Mouse (Mus musculus) hindbrain, embryonic 10.5 days (tissue): Measurements from ENCODE around the gene Comp. TPM values are rescaled to one million over a fixed set of nuclear protein-coding genes. Genes with fewer than 3 reads are reported as not detected.

ENCODE experiments used
- polyA plus RNA-seq: library from polyadenylated mRNA; unstranded; fragments of >200 nt; fragmentation: Nextera tagmentation; extraction: Ambion mirVana; gene quantifications from 2 replicates; pipeline ENCODE4 v1.2.1, GENCODE M21; 2016

Gene Comp
- polyA plus RNA-seq, 1 experiment from 2014 or later, result 0.38 TPM

Other genes with a start within 250 kb of the Comp start
- 37.0 and 38.0 TPM in 2 replicates for gene Nr2c2ap, start 242.2 kb upstream of the Comp start, polyA plus RNA-seq
- 19.5 and 20.6 TPM in 2 replicates for gene Rfxank, start 234.4 kb upstream of the Comp start, polyA plus RNA-seq
- gene Borcs8, start 234.1 kb upstream of the Comp start, polyA plus RNA-seq, result 46.9 and 48.3 TPM in 2 replicates
- 0.58 and 0.76 TPM in 2 replicates for gene Mef2b, start 233.8 kb upstream of the Comp start, polyA plus RNA-seq
- 56.2 and 64.9 TPM in 2 replicates for gene Tmem161a, start 201.2 kb upstream of the Comp start, polyA plus RNA-seq
- gene Slc25a42, start 161.3 kb upstream of the Comp start, polyA plus RNA-seq, result 2.6 and 3.5 TPM in 2 replicates
- 56.1 and 58.2 TPM in 2 replicates for gene Sugp2, start 139.3 kb upstream of the Comp start, polyA plus RNA-seq
- 39.7 and 40.9 TPM in 2 replicates for gene Armc6, start 139.1 kb upstream of the Comp start, polyA plus RNA-seq
- 107 and 108 TPM in 2 replicates for gene Homer3, start 90.7 kb upstream of the Comp start, polyA plus RNA-seq
- 54.4 and 54.8 TPM in 2 replicates for gene Ddx49, start 71.1 kb upstream of the Comp start, polyA plus RNA-seq
- gene Cope, start 71.0 kb upstream of the Comp start, polyA plus RNA-seq, result 324 and 329 TPM in 2 replicates
- gene Cers1, start 57.8 kb upstream of the Comp start, polyA plus RNA-seq, result 3.0 and 7.3 TPM in 2 replicates
- gene Gdf1, start 43.7 kb upstream of the Comp start, polyA plus RNA-seq, result 2.9 and 4.3 TPM in 2 replicates
- 19.0 and 25.0 TPM in 2 replicates for gene Upf1, start 20.3 kb upstream of the Comp start, polyA plus RNA-seq
- gene Crtc1, start 66.0 kb downstream of the Comp start, polyA plus RNA-seq, result 14.8 and 16.7 TPM in 2 replicates
- 18.5 and 19.1 TPM in 2 replicates for gene Klhl26, start 103.4 kb downstream of the Comp start, polyA plus RNA-seq
- 11.1 and 11.5 TPM in 2 replicates for gene Tmem59l, start 113.8 kb downstream of the Comp start, polyA plus RNA-seq
- 4.5 and 10.3 TPM in 2 replicates for gene Crlf1, start 119.6 kb downstream of the Comp start, polyA plus RNA-seq
- 131 and 148 TPM in 2 replicates for gene Rex1bd, start 133.2 kb downstream of the Comp start, polyA plus RNA-seq
- gene Uba52, start 137.2 kb downstream of the Comp start, polyA plus RNA-seq, result 914 and 933 TPM in 2 replicates
- 311 and 360 TPM in 2 replicates for gene Fkbp8, start 154.2 kb downstream of the Comp start, polyA plus RNA-seq
- gene Kxd1, start 154.4 kb downstream of the Comp start, polyA plus RNA-seq, result 54.3 and 57.7 TPM in 2 replicates
- gene Ell, start 165.9 kb downstream of the Comp start, polyA plus RNA-seq, result 20.5 and 22.4 TPM in 2 replicates
- gene Isyna1, start 220.8 kb downstream of the Comp start, polyA plus RNA-seq, result 158 and 159 TPM in 2 replicates
- 84.4 and 117 TPM in 2 replicates for gene Ssbp4, start 235.3 kb downstream of the Comp start, polyA plus RNA-seq
- gene Lrrc25, start 242.6 kb downstream of the Comp start, polyA plus RNA-seq, result 1.1 and 1.6 TPM in 2 replicates